Mouse (Mus musculus): ENCODE results near the gene Eogt. TPM values are rescaled to one million over a fixed set of nuclear protein-coding genes. Genes with fewer than 3 reads are reported as not detected.

Eogt gene
- polyA plus RNA-seq (2017; shearing (Covaris generic)) = 23.3 TPM

DNA sequence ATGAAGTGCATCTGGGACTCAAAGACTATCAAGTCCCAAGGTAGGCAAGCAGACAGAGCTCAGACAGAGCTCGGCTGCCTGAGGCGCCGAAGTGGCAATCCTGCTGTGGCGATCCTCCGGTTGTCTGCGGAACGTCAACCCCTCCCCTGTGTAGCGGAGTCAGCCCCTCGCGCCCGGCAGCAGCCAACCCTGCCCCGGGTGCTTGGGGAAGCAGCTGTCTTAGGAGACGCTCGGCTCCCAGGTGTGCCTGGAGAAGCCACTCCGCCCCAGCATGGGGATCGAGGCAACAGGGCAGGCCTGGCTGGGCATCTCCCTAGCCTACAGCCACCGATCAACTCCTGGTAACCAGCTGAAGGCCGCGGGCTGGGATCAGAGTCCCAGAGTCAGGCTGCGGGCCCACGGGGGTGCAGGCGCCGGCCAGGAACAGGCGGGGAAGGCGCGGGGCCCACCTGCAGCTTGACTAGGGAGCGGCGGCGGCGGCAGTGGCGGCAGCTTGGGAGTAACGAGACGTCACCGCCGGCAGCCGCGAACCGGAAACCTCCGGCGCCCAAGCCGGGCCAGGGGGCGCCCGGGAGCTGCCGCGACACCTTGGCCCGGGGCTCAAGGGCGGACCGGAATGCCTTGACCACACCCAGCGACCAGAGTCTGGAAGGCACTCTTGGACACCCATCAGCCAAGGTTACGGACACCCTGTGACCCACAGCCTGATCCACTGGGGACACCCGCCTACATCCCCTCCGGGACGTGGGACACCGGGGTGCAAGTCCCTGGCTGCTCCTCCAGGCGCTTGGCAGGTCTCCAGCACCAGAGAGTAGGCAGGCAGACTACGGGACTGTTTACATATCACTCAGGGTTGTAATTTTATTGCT lies at the start of gene Eogt:
Eogt (minus strand) TSS at position 800 of the 869 bp plus-strand sequence.

GRCm38 (mm10) chr6:97178491-97179366 lies 29.7 kb upstream of the Eogt start, which contains the start of gene Tmf1:
Gene Tmf1 (minus strand): TSS chr6:97179122.

GRCm38 (mm10) chr6:97060074-97060681 lies 88.8 kb downstream of the Eogt start, which contains the start of gene Fam19a4:
Gene Fam19a4 (minus strand): TSS chr6:97060413.

Other genes starting within 250 kb of the Eogt start
- gene Fam19a4, start 88.8 kb downstream of the Eogt start, polyA plus RNA-seq (2017; shearing (Covaris generic)) = not detected
- gene Tmf1, start 29.9 kb upstream of the Eogt start, polyA plus RNA-seq (2017; shearing (Covaris generic)) = 8.1 TPM
- gene Uba3, start 56.5 kb upstream of the Eogt start, polyA plus RNA-seq (2017; shearing (Covaris generic)) = 43.2 TPM
- 250 TPM for gene Arl6ip5, start 61.5 kb upstream of the Eogt start, polyA plus RNA-seq (2017; shearing (Covaris generic))
- not detected for gene Lmod3, start 103.6 kb upstream of the Eogt start, polyA plus RNA-seq (2017; shearing (Covaris generic))

All from CD4-positive, CD25-positive, alpha-beta regulatory T cell, adult 9 weeks (primary cell).